Mouse (Mus musculus): ENCODE measurements around the gene Itfg2.

Itfg2 gene

GRCm38 (mm10) chr6:128418076-128418475 is 6.7 kb downstream of the Itfg2 start:
- no peak for TF ChIP-seq GATA4 (IDR thresholded peaks at IDR 0.05; ENCODE audit: insufficient replicate concordance, low read length)

GRCm38 (mm10) chr6:128416169-128416568 is 8.6 kb downstream of the Itfg2 start:
- no peak for TF ChIP-seq GATA4 (IDR thresholded peaks at IDR 0.05; ENCODE audit: insufficient replicate concordance, low read length)

GRCm38 (mm10) chr6:128411115-128411514 is 13.6 kb downstream of the Itfg2 start:
- no peak for TF ChIP-seq GATA4 (IDR thresholded peaks at IDR 0.05; ENCODE audit: insufficient replicate concordance, low read length)

DNA sequence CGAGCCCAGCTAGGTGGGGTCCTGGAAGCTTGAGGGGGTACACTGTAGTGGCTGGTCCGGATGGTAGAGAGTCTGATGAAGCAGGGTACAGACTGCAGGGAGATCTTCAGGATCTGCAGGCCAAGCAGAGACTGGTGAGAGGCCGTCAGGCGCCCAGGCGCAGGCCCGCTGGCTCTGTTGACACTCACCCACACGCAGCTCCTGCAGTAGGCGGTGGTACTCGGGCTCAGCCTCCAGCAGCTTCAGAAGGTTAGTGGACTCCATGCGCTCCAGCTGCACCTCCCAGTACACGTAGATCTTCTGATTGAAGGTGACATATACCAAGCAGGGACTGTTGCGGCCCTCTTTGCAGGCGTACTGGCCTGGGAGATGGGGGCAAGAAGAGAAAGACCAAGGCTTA is 14.4 kb downstream of the Itfg2 start:
- TF ChIP-seq GATA4 (IDR thresholded peaks at IDR 0.05; ENCODE audit: insufficient replicate concordance, low read length), result no peak

DNA sequence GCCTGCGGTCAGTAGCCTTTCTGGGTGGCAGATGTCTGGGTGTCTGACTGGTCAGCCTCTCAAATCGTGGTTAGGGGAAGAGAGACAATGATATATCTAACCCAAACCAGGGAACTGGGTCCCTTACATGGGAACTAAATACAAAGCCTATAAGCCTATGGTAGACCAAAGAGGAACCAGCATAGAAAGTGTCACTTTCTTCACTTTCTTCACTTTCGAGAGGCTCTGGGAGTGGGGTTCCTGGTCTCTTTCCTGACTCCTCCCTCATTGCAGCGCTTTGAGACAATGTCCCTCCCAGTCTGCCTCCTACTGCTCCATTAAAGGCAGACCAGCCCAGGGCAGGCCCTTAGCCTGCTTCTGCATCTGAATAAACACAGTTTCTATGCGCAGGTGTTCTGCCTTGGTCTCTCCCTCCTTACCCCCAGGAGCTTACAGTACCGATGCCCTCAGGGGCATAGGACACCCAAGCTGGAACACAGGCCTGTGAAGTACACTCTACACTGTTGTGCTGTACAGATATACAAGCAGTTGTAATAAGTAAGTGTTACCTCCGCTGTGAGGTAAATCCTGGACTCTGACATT is 16.1 kb downstream of the Itfg2 start:
- no peak for TF ChIP-seq GATA4 (IDR thresholded peaks at IDR 0.05; ENCODE audit: insufficient replicate concordance, low read length)

DNA sequence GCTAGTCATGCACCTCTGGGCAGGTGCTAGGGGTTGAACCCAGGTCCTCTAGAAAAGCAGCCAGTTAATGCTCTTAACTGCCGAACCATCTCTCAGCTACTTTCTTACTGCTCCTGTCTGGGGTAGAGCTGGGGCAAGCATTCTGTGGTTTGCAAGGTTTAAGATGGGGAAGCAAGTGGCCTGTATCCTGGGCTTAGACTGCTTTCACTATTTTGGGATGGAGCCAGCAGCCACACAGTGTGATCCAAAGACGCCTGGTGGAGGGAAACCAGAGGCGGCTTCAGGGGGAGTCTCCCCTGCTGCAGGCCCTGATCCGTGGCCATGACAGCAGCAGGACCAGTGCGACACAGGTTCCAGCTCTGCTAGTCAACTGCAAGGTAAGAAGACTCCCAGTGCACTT is 20.0 kb downstream of the Itfg2 start:
- no peak for TF ChIP-seq GATA4 (IDR thresholded peaks at IDR 0.05; ENCODE audit: insufficient replicate concordance, low read length)

DNA sequence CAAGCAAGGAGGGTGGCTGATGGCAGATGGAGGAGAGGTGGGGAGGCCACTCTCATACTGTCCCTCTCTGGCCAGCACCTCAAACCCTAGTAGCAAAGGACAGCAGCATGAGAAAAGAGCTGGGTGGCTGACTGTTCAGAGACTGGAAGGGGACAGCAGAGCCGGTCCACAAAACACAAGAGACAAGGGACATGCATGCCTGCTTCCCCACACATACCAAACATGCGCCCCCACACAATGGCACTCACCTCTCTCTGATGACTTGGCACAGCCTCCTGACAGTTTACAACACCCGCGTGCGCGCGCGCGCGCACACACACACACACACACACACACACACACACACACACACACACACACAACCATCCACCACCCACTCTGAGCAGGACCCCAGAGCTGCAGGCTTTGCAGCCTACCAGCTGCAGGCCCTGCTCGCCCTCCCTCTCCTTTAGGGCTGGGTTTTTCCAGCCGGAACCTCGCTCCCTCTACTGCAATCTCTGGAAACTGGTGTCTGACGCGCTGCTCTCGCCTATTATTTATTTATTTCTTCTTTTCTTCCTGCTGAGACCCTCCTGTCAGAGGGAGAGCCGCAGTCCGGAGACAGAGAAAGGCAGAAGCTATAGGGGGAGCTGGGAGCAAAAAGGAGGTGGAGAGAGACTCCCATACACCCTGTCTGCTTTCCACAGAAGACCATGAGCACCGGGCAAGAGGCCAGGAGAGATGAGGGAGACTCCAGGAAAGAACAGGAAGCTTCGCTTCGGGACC is 25.1 kb downstream of the Itfg2 start:
- no peak for TF ChIP-seq GATA4 (IDR thresholded peaks at IDR 0.05; ENCODE audit: insufficient replicate concordance, low read length)

- no peak for TF ChIP-seq GATA4 (IDR thresholded peaks at IDR 0.05; ENCODE audit: insufficient replicate concordance, low read length)
Measured at GRCm38 (mm10) chr6:128398996-128399395, 25.7 kb downstream of the Itfg2 start, which contains the start of gene Nrip2. Gene Nrip2, plus strand, starts transcription at chr6:128399296.

DNA sequence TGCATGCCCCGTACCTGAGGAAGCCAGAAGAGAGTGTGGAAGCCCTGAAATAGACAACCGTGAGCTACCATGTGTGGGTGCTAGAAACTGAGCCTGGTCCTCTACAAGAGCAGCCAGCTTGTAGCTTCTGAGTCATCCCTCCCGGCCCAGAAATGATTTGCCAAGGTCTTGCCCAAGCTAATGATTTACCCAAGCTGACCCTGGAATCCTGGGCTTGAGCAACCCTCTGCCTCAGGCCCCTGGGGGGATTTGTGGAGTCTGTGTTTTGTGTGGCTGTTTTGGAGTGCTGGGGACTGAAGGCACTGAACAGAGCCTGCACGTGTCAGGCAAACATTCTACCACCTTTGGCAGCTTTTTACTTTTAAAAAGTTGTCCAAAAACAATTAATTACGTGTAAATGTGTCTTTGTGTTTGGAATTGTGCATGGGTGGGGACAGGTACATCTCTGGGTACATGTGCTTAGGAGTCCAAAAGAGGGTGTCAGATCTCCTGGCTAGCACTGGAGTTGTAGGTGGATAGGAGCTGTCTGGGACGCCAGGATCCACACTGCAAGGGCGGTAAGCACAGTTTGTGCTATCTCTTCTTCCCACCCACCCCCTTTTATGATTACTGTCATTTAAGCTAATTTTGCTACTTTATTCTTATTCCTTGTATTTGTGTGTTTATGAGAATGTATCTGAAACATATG is 27.0 kb downstream of the Itfg2 start:
- TF ChIP-seq GATA4 (IDR thresholded peaks at IDR 0.05; ENCODE audit: insufficient replicate concordance, low read length), result no peak

DNA sequence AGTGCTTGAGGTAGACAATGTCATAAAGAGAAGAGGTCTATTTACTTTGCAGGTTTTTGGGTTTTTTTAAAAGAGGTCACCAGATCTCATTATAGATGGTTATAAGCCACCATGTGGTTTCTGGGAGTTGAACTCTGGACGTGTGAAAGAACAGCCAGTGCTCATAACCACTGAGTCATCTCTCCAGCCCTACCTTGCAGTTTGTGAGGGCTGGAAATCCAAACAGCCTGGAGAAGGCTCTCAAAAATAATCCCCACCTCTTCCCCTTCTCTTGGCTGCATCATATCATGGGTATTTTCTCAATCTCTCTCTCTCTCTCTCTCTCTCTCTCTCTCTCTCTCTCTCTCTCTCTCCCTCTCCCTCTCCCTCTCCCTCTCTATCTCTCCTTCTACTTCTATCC is 34.0 kb downstream of the Itfg2 start:
- TF ChIP-seq GATA4 (IDR thresholded peaks at IDR 0.05; ENCODE audit: insufficient replicate concordance, low read length), result no peak

- TF ChIP-seq GATA4 (IDR thresholded peaks at IDR 0.05; ENCODE audit: insufficient replicate concordance, low read length), result no peak
Measured at GRCm38 (mm10) chr6:128389185-128389584, 35.5 kb downstream of the Itfg2 start.

DNA sequence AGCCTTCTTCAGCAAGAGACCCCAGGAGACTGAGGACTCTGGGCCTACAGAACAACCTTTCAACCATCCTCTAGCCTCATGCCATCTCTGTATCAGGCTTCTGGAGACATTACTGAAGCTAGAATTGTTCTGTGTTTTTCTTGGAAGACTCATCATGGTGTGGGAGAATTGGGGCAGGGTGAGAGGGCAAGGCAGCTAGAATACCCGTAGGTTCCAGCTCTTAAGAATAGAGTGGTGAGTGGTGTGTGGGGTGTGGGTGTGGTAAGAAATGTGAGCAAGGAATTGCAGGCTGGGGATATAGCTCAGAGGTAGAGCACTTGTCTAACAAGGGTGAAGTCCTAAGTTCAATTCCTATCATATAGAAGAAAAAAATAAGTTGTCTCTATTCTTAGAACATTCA is 39.7 kb downstream of the Itfg2 start:
- TF ChIP-seq GATA4 (IDR thresholded peaks at IDR 0.05; ENCODE audit: insufficient replicate concordance, low read length), result no peak

DNA sequence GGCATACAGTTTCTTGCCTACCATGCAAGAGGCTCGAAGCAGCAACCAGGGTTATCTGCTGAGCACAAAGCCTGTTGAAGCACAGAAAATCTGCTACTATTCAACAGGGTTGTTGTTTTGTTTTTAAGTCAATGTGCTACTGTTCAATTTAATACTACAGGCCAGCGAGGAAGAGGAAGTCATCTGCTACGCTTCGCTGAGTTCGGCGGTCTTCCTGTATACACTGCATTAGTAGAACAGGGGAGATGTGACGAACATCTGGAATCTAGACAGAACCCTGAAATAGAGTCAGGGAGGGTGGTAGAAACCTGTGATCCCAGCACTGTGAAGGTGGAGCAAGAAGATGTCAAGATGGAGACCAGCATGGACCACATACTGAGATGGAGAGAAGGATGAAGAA is 41.0 kb downstream of the Itfg2 start:
- TF ChIP-seq GATA4 (IDR thresholded peaks at IDR 0.05; ENCODE audit: insufficient replicate concordance, low read length), result no peak

DNA sequence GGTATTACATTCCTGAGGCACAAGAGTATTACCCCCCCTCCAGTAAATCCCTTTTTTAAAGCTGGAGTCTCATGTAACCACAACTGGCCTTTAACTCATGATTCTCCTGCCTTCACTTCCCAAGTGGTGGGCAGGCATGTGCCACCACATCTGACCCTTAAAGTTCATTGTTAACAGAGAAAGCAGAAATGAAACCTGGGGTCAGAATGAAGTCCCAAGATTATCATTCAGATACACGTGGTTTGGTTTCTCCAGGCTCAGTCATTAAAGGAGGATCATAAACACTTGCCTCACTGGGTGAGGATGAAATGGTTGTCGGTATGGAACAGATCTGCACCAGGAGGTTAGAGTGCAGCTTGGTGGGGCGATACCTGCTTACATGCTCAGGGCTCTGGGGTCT is 43.5 kb downstream of the Itfg2 start:
- TF ChIP-seq GATA4 (IDR thresholded peaks at IDR 0.05; ENCODE audit: insufficient replicate concordance, low read length), result no peak

DNA sequence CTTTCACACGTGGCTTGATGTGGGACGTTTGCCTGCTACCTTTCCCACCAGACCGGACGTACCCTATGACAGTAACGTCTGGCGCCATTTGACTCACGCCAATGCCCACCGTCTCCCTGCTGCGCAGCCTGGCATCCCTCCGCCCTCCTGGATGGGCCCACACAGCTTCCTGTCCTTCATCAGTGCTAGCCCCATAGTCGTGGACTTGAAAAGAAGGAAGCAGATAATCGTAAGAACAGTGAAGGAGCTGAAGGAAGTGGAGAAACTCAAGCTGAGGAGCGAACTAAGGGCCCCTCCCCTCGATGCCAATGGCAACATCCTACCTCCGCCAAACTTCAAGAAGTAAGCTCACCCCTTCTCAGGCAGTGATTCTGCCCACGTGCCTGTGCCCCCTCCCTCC is 45.1 kb downstream of the Itfg2 start:
- TF ChIP-seq GATA4 (IDR thresholded peaks at IDR 0.05; ENCODE audit: insufficient replicate concordance, low read length), result no peak

GRCm38 (mm10) chr6:128376371-128377085 is 48.2 kb downstream of the Itfg2 start:
- no peak for TF ChIP-seq GATA4 (IDR thresholded peaks at IDR 0.05; ENCODE audit: insufficient replicate concordance, low read length)

Measured in liver, adult (tissue).